Mouse (Mus musculus) olfactory bulb, adult 2 months (tissue): Measurements from ENCODE around the gene Arf6. TPM values are rescaled to one million over a fixed set of nuclear protein-coding genes. Genes with fewer than 3 reads are reported as not detected.
A peak's percentile ranks its signal among the peaks of the same experiment; 100 is the strongest.
"Not testable (repeated sequence)": the region's sequence is repeated elsewhere in the genome, so short reads cannot be mapped to it uniquely, and the experiment has no call there.

Experiments
- H3K27ac ChIP-seq: fragments of 200-500 bp; 2 replicates; pipeline ENCODE4 v1.5.1; 2012; ENCODE audit warnings: low read depth, low read length; ENCODE audit not compliant: insufficient read depth
- H3K4me1 ChIP-seq: fragments of 200-500 bp; 2 replicates; pipeline ENCODE4 v1.6.1; 2012; ENCODE audit warnings: low read length; ENCODE audit not compliant: control insufficient read depth, insufficient read depth
- H3K4me3 ChIP-seq: fragments of 200-500 bp; 2 replicates; pipeline ENCODE4 v1.5.1; 2012; ENCODE audit warnings: mild to moderate bottlenecking, low read depth, low read length, moderate library complexity; ENCODE audit not compliant: insufficient read depth
- CTCF ChIP-seq: fragments of 200-500 bp; IDR thresholded peaks from 2 replicates; pipeline ENCODE4 v1.5.1; 2012; ENCODE audit warnings: low read depth, mild to moderate bottlenecking, low read length, moderate library complexity; ENCODE audit not compliant: insufficient read depth
- POLR2A ChIP-seq: fragments of 200-500 bp; IDR thresholded peaks from 2 replicates; pipeline ENCODE4 v1.6.1; 2012; ENCODE audit warnings: mild to moderate bottlenecking, low read depth, low read length, moderate library complexity; ENCODE audit not compliant: insufficient read depth
- WGBS: fragments of 180-500 bp; shearing (Covaris S2); methylation state at CpG from one replicate; pipeline ENCODE4 v1.1.7; 2018; 5-methylcytosine and 5-hydroxymethylcytosine counted together
- polyA plus RNA-seq: library from polyadenylated mRNA; stranded (reverse); fragments of >200 nt; gene quantifications from 2 replicates; pipeline ENCODE4 v1.2.4, GENCODE M21; 2012; ENCODE audit warnings: low replicate concordance; ENCODE audit not compliant: missing spikeins, insufficient read depth, insufficient read length

Gene Arf6
- polyA plus RNA-seq, 1 experiment, result not detected

DNA sequence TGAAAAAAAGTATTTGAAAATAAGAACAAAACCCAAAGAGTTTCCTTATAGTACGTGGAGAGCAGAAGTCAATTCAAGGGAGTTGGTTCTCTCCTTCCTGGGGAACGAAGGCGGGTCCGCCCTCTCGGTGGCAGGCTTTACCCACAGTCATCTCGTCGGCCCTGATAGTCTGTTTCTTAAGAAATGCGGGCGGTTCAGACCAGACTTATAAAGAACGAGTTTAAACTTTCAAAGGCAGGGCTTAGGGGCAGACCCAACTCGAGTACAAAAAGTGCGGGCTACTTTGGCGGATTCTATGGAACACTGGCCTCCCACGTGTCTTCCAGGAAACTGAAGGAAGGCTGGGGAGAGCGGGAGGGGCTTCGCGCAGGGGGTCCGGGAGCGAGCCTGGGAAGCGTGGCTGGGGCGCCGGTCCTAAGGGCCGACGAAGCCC, 513 bp upstream of the Arf6 start:
- peak overlapping the region; percentile 53; the same call in 1 of the 2 replicates for H3K27ac ChIP-seq
- 0% methylated on average over 24 of the region's 24 CpGs for WGBS
- no peak for TF ChIP-seq POLR2A
- TF ChIP-seq CTCF, result 0 out of 2 replicates have a peak, but pooled peaks have one; percentile 20
- H3K4me1 ChIP-seq, result peaks cover 13% of the 10 kb centered on the region
- peak overlapping the region; percentile 67 for H3K4me3 ChIP-seq

DNA sequence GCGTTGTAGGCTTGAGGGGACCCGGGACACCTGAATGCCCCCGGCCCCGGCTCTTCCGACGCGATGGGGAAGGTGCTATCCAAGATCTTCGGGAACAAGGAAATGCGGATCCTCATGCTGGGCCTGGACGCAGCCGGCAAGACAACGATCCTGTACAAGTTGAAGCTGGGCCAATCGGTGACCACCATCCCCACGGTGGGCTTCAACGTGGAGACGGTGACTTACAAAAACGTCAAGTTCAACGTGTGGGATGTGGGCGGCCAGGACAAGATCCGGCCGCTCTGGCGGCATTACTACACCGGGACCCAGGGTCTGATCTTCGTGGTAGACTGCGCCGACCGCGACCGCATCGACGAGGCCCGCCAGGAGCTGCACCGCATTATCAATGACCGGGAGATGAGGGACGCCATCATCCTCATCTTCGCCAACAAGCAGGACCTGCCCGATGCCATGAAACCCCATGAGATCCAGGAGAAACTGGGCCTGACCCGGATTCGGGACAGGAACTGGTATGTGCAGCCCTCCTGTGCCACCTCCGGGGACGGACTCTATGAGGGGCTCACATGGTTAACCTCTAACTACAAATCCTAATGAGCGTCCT, 881 bp downstream of the Arf6 start:
- TF ChIP-seq POLR2A, result no peak
- TF ChIP-seq CTCF, result no peak
- peak overlapping the region; percentile 62 for H3K27ac ChIP-seq
- under 1% methylated on average over 42 of the region's 42 CpGs for WGBS

DNA sequence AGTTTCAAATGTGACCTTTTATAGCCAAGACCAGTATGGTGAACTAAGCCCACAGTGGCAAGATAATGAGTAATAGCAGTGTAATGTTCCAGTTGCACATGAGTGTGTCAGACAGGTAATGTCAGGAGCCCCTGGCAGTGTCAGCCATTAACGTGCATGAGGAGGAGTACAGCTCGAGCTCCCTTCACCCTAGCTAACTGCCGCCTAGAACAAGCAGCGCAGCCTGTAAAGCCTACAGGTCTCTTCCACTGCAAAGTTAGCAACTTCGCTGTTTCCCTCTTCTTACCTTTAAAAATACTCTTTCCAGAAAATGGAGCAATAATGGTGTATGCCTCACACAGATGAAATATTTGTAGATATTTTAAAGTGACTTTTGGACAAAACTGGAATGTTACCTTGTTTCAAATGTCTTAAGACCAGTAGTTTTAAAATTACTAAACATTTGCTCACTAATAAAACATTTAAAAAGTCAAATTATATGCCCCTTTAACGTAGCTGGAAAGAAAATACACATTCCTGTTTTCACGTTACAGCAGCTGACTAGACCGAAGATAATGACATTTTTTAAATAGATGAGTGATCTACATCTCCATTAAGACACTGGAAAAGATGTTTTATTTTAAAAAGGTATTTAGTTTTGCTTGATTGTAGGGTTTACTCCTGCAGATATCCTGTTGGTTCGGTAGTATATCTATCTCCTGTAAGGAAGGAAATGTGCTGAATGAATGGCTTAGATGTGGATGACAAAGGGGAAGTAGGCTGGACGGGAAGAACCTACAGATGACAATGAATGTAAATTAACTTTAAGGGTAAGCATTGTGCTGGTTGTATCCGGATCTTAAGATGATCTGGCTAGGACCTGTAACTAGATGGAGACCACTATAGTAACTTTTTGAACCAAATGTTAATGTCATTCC, 2.2 kb downstream of the Arf6 start:
- peaks cover 13% of the 10 kb centered on the region for H3K4me1 ChIP-seq
- peak overlapping the region; percentile 6; the same call in 1 of the 2 replicates for H3K4me3 ChIP-seq
- no peak for TF ChIP-seq POLR2A
- no peak for TF ChIP-seq CTCF
- WGBS, result 29% methylated on average over 11 of the region's 11 CpGs
- no peak overlapping the region for H3K27ac ChIP-seq

More for the DNA sequence above, 881 bp downstream of the Arf6 start:
- H3K4me1 ChIP-seq, result peaks cover 13% of the 10 kb centered on the region
- peak overlapping the region; percentile 67 for H3K4me3 ChIP-seq

DNA sequence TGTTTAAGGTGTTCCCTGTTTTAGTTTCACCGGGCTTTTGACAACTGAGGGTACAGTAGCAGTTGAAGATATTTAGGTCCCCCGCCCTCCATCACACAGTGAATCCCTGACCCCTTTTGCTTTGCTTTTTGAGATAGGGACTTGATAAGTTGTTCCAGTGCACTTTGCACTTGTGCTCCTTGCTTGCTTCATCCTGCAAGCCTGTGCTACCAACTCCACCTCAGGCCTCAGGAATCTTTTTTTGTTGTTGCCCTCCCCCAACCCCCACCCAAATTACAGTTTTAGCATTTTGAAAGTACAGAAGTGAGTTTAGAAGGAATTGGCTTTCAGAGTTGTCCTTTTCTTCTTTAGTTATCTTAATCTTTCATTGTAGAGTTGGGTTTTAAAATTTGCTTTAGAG, 4.2 kb downstream of the Arf6 start:
- TF ChIP-seq CTCF, result no peak
- no peak for TF ChIP-seq POLR2A
- 87% methylated on average over 2 of the region's 2 CpGs for WGBS
- H3K4me3 ChIP-seq, result no peak overlapping the region
- H3K27ac ChIP-seq, result no peak overlapping the region
- H3K4me1 ChIP-seq, result peaks cover 12% of the 10 kb centered on the region

DNA sequence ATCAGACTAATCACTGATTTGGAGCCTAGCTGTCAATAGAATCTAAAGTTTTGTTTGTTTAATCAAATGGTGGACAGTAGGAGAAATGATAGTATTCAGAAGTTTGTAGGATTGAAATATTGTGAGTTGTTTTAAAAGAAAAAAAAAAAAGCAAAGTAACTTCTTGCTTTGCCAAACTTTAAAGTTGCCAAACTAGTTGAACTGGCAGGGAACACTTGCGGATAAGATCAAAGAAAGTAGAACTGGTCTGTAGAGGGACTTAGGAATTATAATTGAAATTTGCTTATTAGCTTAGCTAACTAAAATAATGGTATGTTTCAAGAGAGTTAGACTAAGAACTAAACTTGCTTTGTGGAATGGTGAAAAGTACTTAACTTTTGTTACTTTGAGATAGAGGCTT, 5.2 kb downstream of the Arf6 start:
- TF ChIP-seq POLR2A (no peak), CTCF (no peak)
- Histone ChIP-seq H3K27ac (no peak overlapping the region), H3K4me1 (peaks cover 9% of the 10 kb centered on the region), H3K4me3 (no peak overlapping the region)
- 85% methylated on average over 1 of the region's 1 CpGs for WGBS

DNA sequence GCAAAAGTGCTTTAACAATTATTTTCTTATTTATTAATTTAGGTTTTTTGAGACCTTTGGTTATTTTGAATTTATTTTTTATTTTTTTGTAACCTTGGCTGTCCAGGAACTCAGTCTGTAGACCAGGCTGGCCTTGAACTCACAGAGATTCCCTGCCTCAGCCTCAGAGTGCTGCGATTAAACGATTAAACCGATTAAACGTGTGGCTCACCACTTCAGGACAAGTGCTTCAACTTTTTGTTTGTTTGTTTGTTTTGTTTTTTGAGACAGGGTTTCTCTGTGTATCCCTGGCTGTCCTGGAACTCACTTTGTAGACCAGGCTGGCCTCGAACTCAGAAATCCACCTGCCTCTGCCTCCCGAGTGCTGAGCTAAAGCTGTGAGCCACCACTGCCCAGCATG, 5.7 kb downstream of the Arf6 start:
- not testable (repeated sequence) for H3K27ac ChIP-seq, H3K4me3 ChIP-seq, H3K4me1 ChIP-seq
- 95% methylated on average over 6 of the region's 6 CpGs for WGBS

DNA sequence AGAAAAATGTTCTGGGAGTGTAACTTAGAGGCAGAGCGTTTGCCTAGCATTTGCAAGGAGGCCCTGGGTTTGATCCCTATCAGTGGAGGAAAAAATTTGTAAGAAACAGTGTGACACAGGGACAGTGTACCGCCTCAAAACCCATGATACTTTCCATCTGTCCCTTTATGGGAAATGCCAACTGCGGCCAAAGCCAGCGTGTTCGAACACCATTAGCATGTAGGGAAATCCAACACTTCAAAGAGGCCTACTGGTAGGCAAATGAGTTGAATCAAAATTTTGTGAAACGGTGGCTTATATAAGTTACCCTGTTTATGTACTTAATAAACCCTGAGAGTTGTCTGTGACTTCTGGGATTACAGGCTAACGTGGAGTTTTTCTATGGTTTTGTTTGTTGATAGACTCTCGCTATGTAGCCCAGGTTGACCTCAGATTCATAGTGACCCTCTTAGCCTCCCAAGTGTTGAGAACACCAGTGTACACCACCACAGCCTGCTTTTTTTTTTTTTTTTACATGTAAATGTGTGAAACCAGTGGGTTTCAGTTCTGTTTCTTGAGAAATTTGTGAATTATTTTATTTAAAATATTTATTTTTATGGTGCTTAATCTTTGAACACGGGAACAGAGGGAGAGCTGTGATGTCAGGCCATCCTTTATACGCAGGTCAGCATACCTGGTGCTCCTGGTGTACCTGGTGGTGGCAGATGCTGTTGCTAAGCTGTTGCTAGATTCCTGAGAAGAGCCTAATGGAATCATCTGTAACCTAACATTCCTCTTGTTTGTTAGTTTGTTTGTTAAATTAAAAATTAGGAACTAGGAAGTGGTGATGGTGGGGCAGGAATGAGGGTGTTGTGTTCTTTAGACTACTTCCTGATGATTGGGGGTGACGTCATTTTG, 6.9 kb downstream of the Arf6 start:
- Histone ChIP-seq H3K4me1 (peaks cover 3% of the 10 kb centered on the region; the same call in 1 of the 2 replicates), H3K27ac (no peak overlapping the region)
- 90% methylated on average over 11 of the region's 11 CpGs for WGBS

DNA sequence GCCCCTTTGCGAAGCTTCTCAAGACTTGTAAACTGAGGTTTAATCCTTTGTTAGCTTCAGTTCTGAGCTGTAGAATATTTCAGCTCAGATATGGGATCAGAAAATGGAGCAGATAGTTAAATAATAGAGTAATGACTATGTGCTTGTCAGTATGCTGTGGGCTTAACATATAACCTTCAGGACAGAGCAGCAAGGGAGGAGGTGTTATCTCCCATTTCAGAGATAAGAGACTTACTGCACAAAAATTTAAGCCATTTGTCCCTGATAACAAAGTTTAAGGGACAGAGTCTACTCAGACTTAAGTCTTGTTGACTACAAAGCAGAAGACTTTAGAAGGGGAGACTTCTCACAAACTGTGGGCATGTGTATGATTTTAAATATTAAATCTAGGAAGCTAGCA, 10.9 kb downstream of the Arf6 start:
- TF ChIP-seq POLR2A, result no peak
- TF ChIP-seq CTCF, result no peak
- WGBS, result 98% methylated on average over 1 of the region's 1 CpGs
- Histone ChIP-seq H3K4me1 (no peaks in the 10 kb centered on the region), H3K27ac (no peak overlapping the region), H3K4me3 (no peak overlapping the region)

More for the DNA sequence above, 6.9 kb downstream of the Arf6 start:
- TF ChIP-seq CTCF (no peak), POLR2A (no peak)
- no peak overlapping the region for H3K4me3 ChIP-seq
